Mouse (Mus musculus) spleen, adult 12 weeks (tissue): Measurements from ENCODE around the gene Gm3453.
A peak's percentile ranks its signal among the peaks of the same experiment; 100 is the strongest.
"Not testable (repeated sequence)": the region's sequence is repeated elsewhere in the genome, so short reads cannot be mapped to it uniquely, and the experiment has no call there.

ENCODE experiments used
- DNase-seq: peaks from one replicate; pipeline ENCODE4 v3.0.0; 2022; ENCODE audit warnings: low spot score

Gene Gm3453

DNA sequence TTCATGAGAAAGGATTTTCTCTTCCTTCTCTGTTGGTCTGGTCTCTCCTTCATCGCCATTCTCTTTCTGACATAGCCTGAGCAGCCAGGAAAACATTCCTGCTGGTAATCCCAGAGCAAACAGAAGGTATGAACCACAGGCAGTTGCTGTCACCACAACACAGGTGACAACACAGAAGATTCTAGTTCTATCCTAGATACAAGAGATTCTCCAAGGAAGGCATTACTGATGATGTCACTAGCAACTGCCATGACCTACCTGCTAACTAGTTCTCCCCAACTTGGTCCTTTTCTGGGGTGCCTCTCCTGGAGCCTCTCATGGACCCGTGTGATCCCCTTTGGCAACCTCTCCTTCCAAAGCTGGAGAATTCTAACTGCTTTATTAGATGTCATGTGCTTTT, at the start of gene Gm3453:
Gm3453 (minus strand) TSS at position 101 of the 400 bp plus-strand sequence.
- DNase-seq = not testable (repeated sequence)

DNA sequence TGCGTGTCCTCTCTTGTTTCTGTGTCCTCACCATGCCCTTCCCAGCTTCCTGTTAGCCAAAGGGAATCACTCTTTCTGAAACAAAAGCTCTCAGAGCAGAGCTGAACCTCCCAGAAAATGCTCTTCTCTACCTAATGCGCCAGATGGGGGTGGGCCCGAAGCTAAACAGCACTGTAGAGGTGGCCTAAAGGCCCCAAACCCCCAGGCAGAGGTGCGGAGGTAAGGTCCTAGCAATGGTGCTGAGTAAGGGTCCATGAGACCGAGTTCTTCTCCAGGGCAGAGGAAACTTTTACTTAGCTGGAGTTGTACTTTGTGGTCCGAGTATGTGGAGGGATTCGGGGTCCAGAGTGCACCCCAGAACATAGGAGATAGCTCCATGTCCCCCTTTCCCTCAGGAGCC, 8.2 kb upstream of the Gm3453 start:
- DNase-seq = peak; percentile 18

DNA sequence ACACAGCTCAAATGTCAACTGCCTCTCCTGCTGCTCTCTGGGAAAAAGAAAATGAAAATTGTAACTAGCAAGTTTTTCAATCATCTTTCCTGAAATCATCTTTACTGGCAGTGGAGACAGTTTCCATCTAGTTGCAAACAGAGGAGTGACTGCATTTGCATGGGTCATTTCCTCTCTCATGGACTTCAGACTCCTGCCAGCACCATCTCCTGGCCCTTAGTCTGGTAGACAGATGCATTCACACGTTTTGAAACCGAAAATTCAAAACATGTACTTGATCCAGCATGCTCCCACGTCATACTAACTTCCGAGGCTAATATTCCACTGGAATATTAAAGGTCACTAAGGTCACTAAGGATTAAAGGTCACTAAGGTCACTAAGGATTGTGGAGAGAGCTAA, 16.5 kb downstream of the Gm3453 start:
- DNase-seq = not testable (repeated sequence)

DNA sequence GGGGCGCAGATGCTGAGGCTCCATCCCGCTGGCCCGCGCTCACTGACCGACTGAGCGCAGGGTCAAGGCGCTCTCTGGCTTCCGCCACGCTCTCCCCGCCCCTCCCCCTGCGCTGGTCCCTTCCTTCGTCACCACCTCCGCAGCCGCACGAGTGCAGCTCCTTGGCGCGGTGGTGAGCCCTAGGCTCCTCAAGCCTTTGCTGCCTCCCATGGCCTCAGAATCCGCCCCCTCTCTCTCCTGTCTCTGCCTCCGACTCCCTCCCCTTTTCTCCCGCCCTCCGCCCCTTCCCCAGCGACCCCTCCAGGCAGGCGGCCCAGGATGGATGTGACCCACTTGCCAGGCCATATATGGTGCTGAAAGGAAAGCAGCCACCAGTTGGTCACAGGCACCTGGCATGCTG, 17.3 kb downstream of the Gm3453 start, which contains the start of gene Gm3248:
Gm3248 (minus strand) TSS at position 111 of the 400 bp plus-strand sequence.
- DNase-seq = not testable (repeated sequence)

DNA sequence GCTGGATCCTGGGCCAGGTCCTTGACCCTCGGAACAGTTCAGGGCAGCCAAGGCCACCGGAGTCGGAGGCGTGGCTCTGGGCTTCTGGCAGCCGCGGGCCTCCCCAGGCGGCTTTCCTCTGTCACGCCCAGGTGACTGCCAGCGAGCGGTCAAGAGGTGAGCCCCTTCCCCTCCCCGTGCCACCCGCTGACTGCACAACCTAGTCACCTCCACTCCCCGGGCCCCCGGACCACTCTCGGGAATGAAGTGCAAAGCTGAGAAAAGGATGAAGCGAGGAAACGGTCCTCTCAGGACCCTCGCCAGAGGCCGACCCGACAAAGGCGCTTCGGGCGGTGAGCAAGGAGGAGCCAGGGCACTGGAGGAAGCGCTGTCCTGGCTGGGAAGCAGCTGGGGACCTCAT, 17.8 kb downstream of the Gm3453 start:
- DNase-seq = not testable (repeated sequence)

DNA sequence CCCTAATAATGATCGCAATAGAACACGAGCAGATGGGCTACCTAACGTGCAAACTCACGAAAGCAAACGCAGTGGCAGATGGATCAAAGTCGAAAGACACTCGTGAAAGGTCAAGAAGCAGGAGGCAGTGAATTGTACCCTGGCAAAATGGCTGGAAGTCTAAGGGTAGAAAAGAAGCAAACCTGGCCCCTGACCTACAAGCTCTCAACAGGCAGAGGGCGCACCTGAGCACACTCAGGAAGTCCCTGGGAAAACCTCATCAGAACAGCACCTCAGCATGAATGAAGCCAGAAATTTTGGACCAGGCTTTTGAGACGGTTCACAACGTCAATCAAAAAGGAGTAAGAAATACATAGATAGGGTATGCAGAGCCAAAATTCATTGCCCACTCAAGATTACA, 18.5 kb downstream of the Gm3453 start:
- DNase-seq = not testable (repeated sequence)

DNA sequence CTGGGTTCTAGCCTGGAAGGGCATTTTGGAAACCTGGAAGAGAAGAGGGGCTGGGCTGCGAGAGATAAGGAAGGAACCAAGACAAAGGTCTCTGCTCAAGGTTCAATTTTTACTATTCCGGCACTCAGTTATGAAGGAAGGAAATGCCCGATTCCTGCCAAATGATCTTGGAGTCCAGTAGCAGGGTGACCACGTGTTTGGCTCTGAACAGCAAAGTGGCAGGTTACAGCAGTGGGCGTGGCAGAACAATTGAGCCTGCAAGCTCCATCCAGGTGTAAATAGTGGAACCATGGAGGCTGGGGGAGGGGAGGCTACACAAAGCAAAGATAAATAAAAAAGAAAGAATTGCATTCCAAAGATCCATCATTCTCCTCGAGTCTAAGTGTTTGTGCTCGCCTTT, 55.7 kb downstream of the Gm3453 start:
- not testable (repeated sequence) for DNase-seq
